Mouse (Mus musculus) gastrocnemius, postnatal 36 days (tissue): ENCODE measurements around the gene Sim1. TPM values are rescaled to one million over a fixed set of nuclear protein-coding genes. Genes with fewer than 3 reads are reported as not detected.

Experiments
- DNase-seq, 2 experiments: peaks; one replicate each; pipeline ENCODE4 v3.0.0; 2022
- intact Hi-C: fragments of 180-260 bp; cut with DNase I; formaldehyde crosslinking; loops from one replicate; pipeline ENCODE4 v1.15.1; 2025
- total RNA-seq, 2 experiments: library from RNA; stranded (reverse); gene quantifications; 2 replicates each; pipeline ENCODE4 v1.2.3; 2021

Sim1 gene
- total RNA-seq, 2 experiments from 2014 or later = 0.05 to 0.13 TPM

DNA sequence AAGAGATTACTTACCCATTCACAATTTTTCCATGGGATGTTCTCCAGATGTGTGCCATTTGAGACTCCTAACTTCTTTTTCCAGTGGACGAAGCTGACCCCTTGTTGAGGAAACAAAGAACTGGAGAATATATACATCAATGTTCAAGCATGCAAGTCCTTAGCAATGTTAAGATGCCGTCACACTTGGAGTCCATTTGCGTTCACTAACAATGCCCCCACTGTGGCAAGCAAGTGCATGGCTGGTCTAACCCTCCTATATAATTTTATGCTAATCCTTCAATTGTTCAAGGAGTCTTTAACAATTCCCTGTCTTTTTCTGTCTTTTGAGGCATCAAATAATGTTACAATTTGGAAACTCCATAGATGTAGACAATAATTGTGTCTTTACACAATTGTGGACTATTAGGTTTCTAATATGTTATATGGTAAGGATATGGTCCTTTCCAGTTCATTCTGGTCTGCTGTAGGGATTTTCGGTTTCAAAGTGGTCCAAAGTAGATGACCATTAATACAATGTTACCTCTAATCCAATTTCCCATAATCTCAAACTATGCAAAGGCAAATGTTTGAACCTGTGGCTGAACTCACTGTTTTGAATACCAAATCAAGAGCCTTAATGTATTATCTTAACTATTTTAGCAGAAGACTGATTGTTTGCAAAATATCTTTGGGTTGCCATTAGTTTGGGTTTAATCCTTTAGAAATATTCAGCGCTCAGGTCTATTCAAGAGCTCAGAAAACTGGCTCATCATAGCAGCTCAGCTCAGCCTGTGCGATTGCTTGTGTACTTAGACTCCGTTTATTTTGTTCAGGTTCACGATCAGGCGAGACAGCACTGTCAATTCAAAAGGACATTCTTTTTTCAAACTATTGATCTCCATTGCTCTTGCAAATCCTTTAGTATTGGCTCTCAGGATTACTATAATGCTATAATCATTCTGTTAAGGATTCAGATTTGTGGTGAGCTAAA lies 129.0 kb downstream of the Sim1 start:
- DNase-seq = no peak
- intact Hi-C loops = no loop called here
